Mouse (Mus musculus): ENCODE measurements around the gene Amigo1. TPM values are rescaled to one million over a fixed set of nuclear protein-coding genes. Genes with fewer than 3 reads are reported as not detected.
A peak's percentile ranks its signal among the peaks of the same experiment; 100 is the strongest.

The Amigo1 gene
- polyA plus RNA-seq, 1 experiment from 2014 or later: 2.8 TPM

DNA sequence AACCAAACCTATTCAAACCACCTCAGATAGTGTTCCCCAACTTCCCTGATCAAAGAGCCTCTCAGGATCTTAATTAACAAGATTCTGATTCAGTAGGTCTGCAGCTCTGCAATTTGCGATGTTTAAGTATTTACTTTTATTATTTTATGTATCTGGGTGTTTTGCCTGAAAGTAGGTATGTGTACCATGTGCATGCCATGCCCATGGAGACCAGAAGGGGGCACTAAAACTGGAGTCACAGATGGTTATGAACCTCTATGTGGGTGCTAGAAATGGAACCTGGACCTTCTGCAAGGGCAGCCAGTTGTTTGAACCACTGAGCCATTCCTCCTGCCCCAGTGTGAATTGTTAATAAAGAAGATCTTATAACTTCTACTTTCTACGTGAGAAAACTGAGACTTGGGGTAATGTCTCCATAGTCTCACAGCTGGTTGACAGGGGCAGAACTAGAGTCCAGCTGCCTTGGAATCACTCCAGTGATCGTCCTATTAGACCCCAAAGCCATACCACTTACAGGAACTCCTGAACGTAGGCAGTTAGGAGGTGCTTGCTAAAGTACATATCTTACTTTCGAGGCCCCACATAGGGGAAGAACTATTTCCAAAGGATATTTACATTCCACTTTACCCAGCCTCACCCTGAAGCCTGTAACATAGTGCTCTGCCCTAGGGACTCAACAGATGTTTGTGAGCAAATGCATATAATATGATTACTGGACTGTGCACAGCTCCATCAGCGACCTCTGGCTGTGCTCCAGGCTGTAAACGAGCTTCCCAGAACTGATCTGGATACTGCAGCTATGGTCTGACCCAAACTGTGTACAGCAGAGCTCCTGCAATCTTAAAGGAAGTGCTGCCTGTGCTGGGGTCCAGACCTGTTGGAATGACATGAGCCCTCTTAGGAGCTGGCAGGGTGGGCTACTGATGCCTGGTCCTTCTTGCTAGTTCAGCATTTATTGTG, 7.1 kb upstream of the Amigo1 start:
- 53% methylated on average over 7 of the region's 7 CpGs for WGBS
- Histone ChIP-seq H3K27me3 (replicated peaks; ENCODE audit: control insufficient read depth, insufficient read depth, low read length) (no peaks in the 10 kb centered on the region), H3K4me1 (replicated peaks; ENCODE audit: control insufficient read depth, insufficient read depth, low read length) (no peaks in the 10 kb centered on the region), H3K4me2 (replicated peaks; ENCODE audit: low read depth) (no peak overlapping the region), H3K4me3 (ENCODE audit: low read depth, low read length) (no peak overlapping the region), H3K36me3 (ENCODE audit: control insufficient read depth, insufficient read depth) (no peaks in the 10 kb centered on the region), H3K9ac (ENCODE audit: low read depth, low read length) (no peak overlapping the region), H3K9me3 (ENCODE audit: control insufficient read depth) (no peaks in the 10 kb centered on the region), H3K27ac (ENCODE audit: low read depth, low read length) (no peak overlapping the region)
- peak; percentile 19; the same call in 1 of the 2 replicates for ATAC-seq
- peak; percentile 21; the same call in 1 of the 2 replicates for TF ChIP-seq CTCF (IDR thresholded peaks at IDR 0.05; ENCODE audit: low read depth)

DNA sequence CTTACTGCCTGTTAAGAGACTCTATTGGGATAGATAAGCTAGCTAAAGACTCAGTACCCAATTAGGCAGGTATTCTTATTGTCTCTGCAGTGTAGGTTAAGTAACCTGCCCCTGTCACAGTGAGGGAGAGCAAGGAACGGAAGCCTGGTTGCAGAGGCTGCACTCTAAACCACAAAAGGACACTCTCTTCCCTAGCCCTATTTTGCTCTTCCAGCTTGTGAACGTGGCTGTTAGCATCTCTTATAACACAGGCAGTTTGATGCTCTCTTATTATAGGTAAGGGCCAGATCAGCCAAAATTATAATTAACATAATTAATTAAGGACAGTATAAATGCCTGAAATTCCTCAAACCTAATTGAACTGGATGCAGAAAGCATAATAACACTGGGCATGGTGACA, 5.6 kb upstream of the Amigo1 start:
- no peaks in the 10 kb centered on the region for H3K9me3 ChIP-seq (ENCODE audit: control insufficient read depth)
- H3K4me2 ChIP-seq (replicated peaks; ENCODE audit: low read depth): no peak overlapping the region
- H3K27me3 ChIP-seq (replicated peaks; ENCODE audit: control insufficient read depth, insufficient read depth, low read length): no peaks in the 10 kb centered on the region
- no peak for ATAC-seq
- 48% methylated on average over 2 of the region's 2 CpGs for WGBS
- no peak for TF ChIP-seq CTCF (IDR thresholded peaks at IDR 0.05; ENCODE audit: low read depth)
- H3K4me1 ChIP-seq (replicated peaks; ENCODE audit: control insufficient read depth, insufficient read depth, low read length): no peaks in the 10 kb centered on the region
- H3K36me3 ChIP-seq (ENCODE audit: control insufficient read depth, insufficient read depth): no peaks in the 10 kb centered on the region
- no peak overlapping the region for H3K27ac ChIP-seq (ENCODE audit: low read depth, low read length)
- H3K4me3 ChIP-seq (ENCODE audit: low read depth, low read length): no peak overlapping the region
- no peak overlapping the region for H3K9ac ChIP-seq (ENCODE audit: low read depth, low read length)

- WGBS: 78% methylated on average over 3 of the region's 3 CpGs
- H3K27ac ChIP-seq (ENCODE audit: low read depth, low read length): no peak overlapping the region
- no peak overlapping the region for H3K9ac ChIP-seq (ENCODE audit: low read depth, low read length)
- H3K4me1 ChIP-seq (replicated peaks; ENCODE audit: control insufficient read depth, insufficient read depth, low read length): 0 out of 2 replicates have a peak, but pooled peaks cover 2% of the 10 kb centered on the region
- no peaks in the 10 kb centered on the region for H3K9me3 ChIP-seq (ENCODE audit: control insufficient read depth)
- no peak for ATAC-seq
- H3K36me3 ChIP-seq (ENCODE audit: control insufficient read depth, insufficient read depth): no peaks in the 10 kb centered on the region; the same call in 1 of the 2 replicates
- H3K4me3 ChIP-seq (ENCODE audit: low read depth, low read length): no peak overlapping the region
- H3K4me2 ChIP-seq (replicated peaks; ENCODE audit: low read depth): no peak overlapping the region
- TF ChIP-seq CTCF (IDR thresholded peaks at IDR 0.05; ENCODE audit: low read depth): no peak
- no peaks in the 10 kb centered on the region for H3K27me3 ChIP-seq (replicated peaks; ENCODE audit: control insufficient read depth, insufficient read depth, low read length)
Observed at GRCm38 (mm10) chr3:108184742-108185141, 1.4 kb upstream of the Amigo1 start.

DNA sequence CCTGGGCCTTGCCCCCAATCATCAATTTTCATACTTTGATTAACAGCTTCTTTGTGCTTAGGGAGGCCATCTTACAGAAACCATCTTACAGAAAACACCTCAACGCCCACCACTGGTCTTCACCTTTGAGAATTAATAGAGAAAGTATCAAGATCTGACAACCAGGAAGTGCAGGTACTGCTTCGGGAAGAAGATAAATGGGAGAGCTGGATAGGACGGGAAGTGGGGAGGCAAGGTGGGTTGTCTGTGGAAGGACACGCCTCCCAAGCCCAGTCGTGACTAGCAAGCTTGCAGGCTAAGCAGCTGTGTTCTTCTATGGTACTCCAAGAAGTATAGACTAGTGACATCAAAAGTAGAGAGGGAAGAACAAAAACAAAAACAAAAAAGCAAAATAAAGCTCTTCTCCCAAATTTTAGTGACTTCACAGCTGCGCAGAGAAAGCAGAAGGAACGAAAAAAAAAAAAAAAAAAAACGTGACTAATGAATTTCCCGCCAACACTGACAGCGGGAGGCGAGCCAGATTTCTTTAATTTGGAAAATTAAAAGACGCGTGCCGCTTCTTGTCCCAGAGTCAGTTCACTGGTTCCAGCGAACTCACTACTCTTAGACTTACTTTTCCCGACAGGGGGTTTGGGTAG, 556 bp upstream of the Amigo1 start:
- Histone ChIP-seq H3K4me3 (ENCODE audit: low read depth, low read length) (peak overlapping the region; percentile 71), H3K4me2 (replicated peaks; ENCODE audit: low read depth) (peak overlapping the region; percentile 92), H3K9me3 (ENCODE audit: control insufficient read depth) (no peaks in the 10 kb centered on the region), H3K36me3 (ENCODE audit: control insufficient read depth, insufficient read depth) (no peaks in the 10 kb centered on the region; the same call in 1 of the 2 replicates), H3K9ac (ENCODE audit: low read depth, low read length) (0 out of 2 replicates have a peak overlapping the region, but pooled peaks have one; percentile 67), H3K27me3 (replicated peaks; ENCODE audit: control insufficient read depth, insufficient read depth, low read length) (no peaks in the 10 kb centered on the region), H3K4me1 (replicated peaks; ENCODE audit: control insufficient read depth, insufficient read depth, low read length) (0 out of 2 replicates have a peak, but pooled peaks cover 2% of the 10 kb centered on the region), H3K27ac (ENCODE audit: low read depth, low read length) (no peak overlapping the region)
- 3% methylated on average over 16 of the region's 16 CpGs for WGBS
- no peak for ATAC-seq
- no peak for TF ChIP-seq CTCF (IDR thresholded peaks at IDR 0.05; ENCODE audit: low read depth)

DNA sequence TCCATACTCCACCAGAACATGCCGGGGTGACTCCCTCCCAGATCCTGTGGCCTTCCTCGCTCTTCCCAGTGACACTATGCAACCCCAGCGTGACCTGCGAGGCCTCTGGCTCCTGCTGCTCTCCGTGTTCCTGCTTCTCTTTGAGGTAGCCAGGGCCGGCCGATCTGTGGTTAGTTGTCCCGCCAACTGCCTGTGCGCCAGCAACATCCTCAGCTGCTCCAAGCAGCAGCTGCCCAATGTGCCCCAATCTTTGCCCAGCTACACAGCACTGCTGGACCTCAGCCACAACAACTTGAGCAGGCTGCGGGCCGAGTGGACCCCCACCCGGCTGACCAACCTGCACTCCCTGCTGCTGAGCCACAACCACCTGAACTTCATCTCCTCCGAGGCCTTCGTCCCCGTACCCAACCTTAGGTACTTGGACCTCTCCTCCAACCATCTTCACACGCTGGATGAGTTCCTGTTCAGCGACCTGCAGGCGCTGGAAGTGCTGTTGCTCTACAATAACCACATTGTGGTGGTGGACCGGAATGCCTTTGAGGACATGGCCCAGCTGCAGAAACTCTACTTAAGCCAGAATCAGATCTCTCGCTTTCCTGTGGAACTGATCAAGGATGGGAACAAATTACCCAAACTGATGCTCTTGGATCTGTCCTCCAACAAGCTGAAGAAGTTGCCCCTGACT, 1.1 kb downstream of the Amigo1 start:
- no peak overlapping the region for H3K9ac ChIP-seq (ENCODE audit: low read depth, low read length)
- no peaks in the 10 kb centered on the region for H3K27me3 ChIP-seq (replicated peaks; ENCODE audit: control insufficient read depth, insufficient read depth, low read length)
- H3K27ac ChIP-seq (ENCODE audit: low read depth, low read length): no peak overlapping the region
- no peak for TF ChIP-seq CTCF (IDR thresholded peaks at IDR 0.05; ENCODE audit: low read depth)
- H3K4me3 ChIP-seq (ENCODE audit: low read depth, low read length): no peak overlapping the region; the same call in 1 of the 2 replicates
- H3K4me1 ChIP-seq (replicated peaks; ENCODE audit: control insufficient read depth, insufficient read depth, low read length): 0 out of 2 replicates have a peak, but pooled peaks cover 2% of the 10 kb centered on the region
- ATAC-seq: no peak
- no peaks in the 10 kb centered on the region; the same call in 1 of the 2 replicates for H3K36me3 ChIP-seq (ENCODE audit: control insufficient read depth, insufficient read depth)
- H3K9me3 ChIP-seq (ENCODE audit: control insufficient read depth): no peaks in the 10 kb centered on the region
- 78% methylated on average over 20 of the region's 20 CpGs for WGBS
- peak overlapping the region; percentile 92 for H3K4me2 ChIP-seq (replicated peaks; ENCODE audit: low read depth)

Data from intestine, postnatal 0 days (tissue).